Mouse (Mus musculus) lung, postnatal 0 days (tissue): Measurements from ENCODE around the gene Efcab6.

Experiments
- CTCF ChIP-seq: IDR thresholded peaks from 2 replicates; pipeline ENCODE4 v1.5.1; 2016; ENCODE audit warnings: antibody characterized with exemption, mild to moderate bottlenecking
- EP300 ChIP-seq: IDR thresholded peaks from 2 replicates; pipeline ENCODE4 v1.6.1; 2016; ENCODE audit warnings: antibody characterized with exemption, mild to moderate bottlenecking, control low read depth

DNA sequence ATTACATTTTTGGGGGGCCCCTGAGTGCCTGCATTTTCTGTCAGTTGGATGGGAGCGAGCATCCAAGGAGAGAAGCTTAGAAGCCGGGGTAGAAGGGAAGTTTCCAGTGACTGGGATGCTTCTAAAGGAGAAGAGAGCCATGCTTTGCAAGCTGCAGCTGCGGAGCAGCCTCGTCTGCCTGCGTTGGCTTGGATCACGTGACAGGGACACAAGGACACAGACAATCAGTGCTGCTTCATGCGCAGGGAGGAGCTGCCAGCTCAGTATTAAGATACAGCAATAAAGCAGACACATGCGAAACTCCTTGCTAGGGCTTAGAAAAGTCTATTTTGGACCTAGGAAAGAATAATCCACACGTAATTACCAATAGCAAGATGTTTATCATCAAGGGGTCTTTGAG, 167.9 kb downstream of the Efcab6 start:
- no peak for TF ChIP-seq CTCF
- no peak for TF ChIP-seq EP300
